Mouse (Mus musculus) CD8-positive naive resting alpha-beta T cell, adult 57 days (primary cell): ENCODE measurements around the gene Syne3. TPM values are rescaled to one million over a fixed set of nuclear protein-coding genes. Genes with fewer than 3 reads are reported as not detected.

Experiments
- total RNA-seq: library from RNA; stranded (reverse); gene quantifications from one replicate; pipeline ENCODE4 v1.2.4, GENCODE M21; 2023

Syne3 gene
- 9.7 TPM for total RNA-seq

GRCm38 (mm10) chr12:105009370-105010212 lies at the start of gene Syne3:
TSS of gene Syne3 (minus strand) at chr12:105009809.

GRCm38 (mm10) chr12:105032147-105032831 lies 22.7 kb upstream of the Syne3 start, which contains the start of gene Glrx5:
TSS of gene Glrx5 (plus strand) at chr12:105032688.

Other genes starting within 250 kb of the Syne3 start
- not detected for gene Clmn, start 144.7 kb downstream of the Syne3 start, total RNA-seq
- gene Glrx5, start 22.9 kb upstream of the Syne3 start, total RNA-seq: 29.2 TPM
- not detected for gene Tcl1b2, start 136.2 kb upstream of the Syne3 start, total RNA-seq
- not detected for gene Tcl1b1, start 149.9 kb upstream of the Syne3 start, total RNA-seq
- not detected for gene Tcl1b5, start 166.5 kb upstream of the Syne3 start, total RNA-seq
- gene Tcl1b3, start 181.2 kb upstream of the Syne3 start, total RNA-seq: not detected
- not detected for gene Tcl1b4, start 192.1 kb upstream of the Syne3 start, total RNA-seq
- not detected for gene Tcl1, start 213.0 kb upstream of the Syne3 start, total RNA-seq